Mouse (Mus musculus): Measurements from ENCODE around the gene Cyp26b1.

GRCm38 (mm10) chr6:84588221-84588894 is 5.3 kb downstream of the Cyp26b1 start:
- no peak for TF ChIP-seq CTCF (IDR thresholded peaks at IDR 0.05; ENCODE audit: control insufficient read depth, insufficient read depth, low read length)
- TF ChIP-seq POLR2A (IDR thresholded peaks at IDR 0.05; ENCODE audit: borderline replicate concordance, control insufficient read depth, low read depth, low read length): no peak
